Mouse (Mus musculus): ENCODE measurements around the gene Snapc3.
"Not testable (repeated sequence)": the region's sequence is repeated elsewhere in the genome, so short reads cannot be mapped to it uniquely, and the experiment has no call there.

Gene Snapc3

GRCm38 (mm10) chr4:83418781-83419180 lies 1.3 kb downstream of the Snapc3 start:
- DNase-seq: no peak

GRCm38 (mm10) chr4:83423641-83424040 lies 6.1 kb downstream of the Snapc3 start:
- DNase-seq: peak; percentile 32 to 44

- no peak for DNase-seq
These were observed 7.6 kb downstream of the Snapc3 start for GRCm38 (mm10) chr4:83425119-83425518.

GRCm38 (mm10) chr4:83427141-83427540 lies 9.6 kb downstream of the Snapc3 start:
- no peak for DNase-seq

- DNase-seq: no peak
These were observed 10.2 kb downstream of the Snapc3 start for GRCm38 (mm10) chr4:83427696-83428095.

- DNase-seq: no peak
These were observed 11.3 kb downstream of the Snapc3 start for GRCm38 (mm10) chr4:83428845-83429244.

GRCm38 (mm10) chr4:83431950-83432349 lies 14.4 kb downstream of the Snapc3 start:
- DNase-seq: no peak

GRCm38 (mm10) chr4:83432901-83433300 lies 15.4 kb downstream of the Snapc3 start:
- no peak for DNase-seq

- no peak for DNase-seq
These were observed 18.9 kb downstream of the Snapc3 start for GRCm38 (mm10) chr4:83436375-83436774.

GRCm38 (mm10) chr4:83438116-83438515 lies 20.6 kb downstream of the Snapc3 start:
- DNase-seq: no peak

GRCm38 (mm10) chr4:83439045-83439444 lies 21.5 kb downstream of the Snapc3 start:
- no peak for DNase-seq

- DNase-seq: no peak
These were observed 23.5 kb downstream of the Snapc3 start for GRCm38 (mm10) chr4:83441050-83441449.

GRCm38 (mm10) chr4:83450785-83451184 lies 33.3 kb downstream of the Snapc3 start:
- DNase-seq: no peak

GRCm38 (mm10) chr4:83460106-83460505 lies 42.6 kb downstream of the Snapc3 start:
- no peak for DNase-seq

GRCm38 (mm10) chr4:83464827-83465226 lies 47.3 kb downstream of the Snapc3 start:
- DNase-seq: no peak

GRCm38 (mm10) chr4:83467615-83468014 lies 50.1 kb downstream of the Snapc3 start:
- peak; percentile 85 for DNase-seq

- DNase-seq: no peak
These were observed 50.7 kb downstream of the Snapc3 start for GRCm38 (mm10) chr4:83468208-83468607.

- DNase-seq: no peak
These were observed 67.7 kb downstream of the Snapc3 start for GRCm38 (mm10) chr4:83485250-83485649.

GRCm38 (mm10) chr4:83485735-83486116 lies 68.2 kb downstream of the Snapc3 start:
- peak; percentile 83 to 91 for DNase-seq

- peak; percentile 93 to 94 for DNase-seq
These were observed 68.8 kb downstream of the Snapc3 start, which contains the start of gene Psip1 for GRCm38 (mm10) chr4:83486117-83486901. Gene Psip1 (minus strand): TSS chr4:83486459.

GRCm38 (mm10) chr4:83489121-83489520 lies 71.6 kb downstream of the Snapc3 start:
- no peak for DNase-seq

GRCm38 (mm10) chr4:83493112-83493511 lies 75.6 kb downstream of the Snapc3 start:
- no peak for DNase-seq

- not testable (repeated sequence) for DNase-seq
These were observed 79.5 kb downstream of the Snapc3 start for GRCm38 (mm10) chr4:83497013-83497412.

- no peak for DNase-seq
These were observed 82.9 kb downstream of the Snapc3 start for GRCm38 (mm10) chr4:83500154-83501036.
